Mouse (Mus musculus) bone marrow, adult 2 months (tissue): ENCODE measurements around the gene Tbccd1.

ENCODE experiments used
- CTCF ChIP-seq: fragments of 200-500 bp; IDR thresholded peaks from 2 replicates; pipeline ENCODE4 v1.5.1; 2011; ENCODE audit warnings: low read length, control low read depth; ENCODE audit not compliant: control insufficient read depth, insufficient read depth
- POLR2A ChIP-seq: fragments of 200-500 bp; IDR thresholded peaks from 2 replicates; pipeline ENCODE4 v1.6.1; 2011; ENCODE audit warnings: low read depth, mild to moderate bottlenecking, control low read depth, low read length, borderline replicate concordance; ENCODE audit not compliant: control insufficient read depth

DNA sequence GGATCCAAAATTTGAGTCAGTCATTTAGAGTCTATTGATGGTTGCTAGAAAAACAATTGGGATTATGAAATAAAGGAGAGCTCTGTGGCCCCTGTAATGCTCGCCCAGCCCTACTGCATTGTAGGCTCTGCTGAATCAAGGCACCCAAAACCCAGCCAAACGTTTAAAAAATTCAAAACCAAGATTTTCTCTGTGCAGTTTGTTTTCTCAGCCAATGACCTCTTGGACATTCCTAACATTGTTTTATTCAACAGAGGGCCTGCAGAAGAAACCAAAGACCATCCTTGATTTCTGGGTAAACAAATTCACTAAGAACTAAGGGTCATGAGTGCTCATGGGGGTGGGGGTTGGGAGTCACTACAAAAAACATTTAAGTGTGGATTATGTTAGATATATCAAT is 46.0 kb downstream of the Tbccd1 start, which contains the start of gene Crygs:
- no peak for TF ChIP-seq CTCF
- no peak for TF ChIP-seq POLR2A
